Mouse (Mus musculus): ENCODE measurements around the gene Lrrc3c.

Lrrc3c gene

DNA sequence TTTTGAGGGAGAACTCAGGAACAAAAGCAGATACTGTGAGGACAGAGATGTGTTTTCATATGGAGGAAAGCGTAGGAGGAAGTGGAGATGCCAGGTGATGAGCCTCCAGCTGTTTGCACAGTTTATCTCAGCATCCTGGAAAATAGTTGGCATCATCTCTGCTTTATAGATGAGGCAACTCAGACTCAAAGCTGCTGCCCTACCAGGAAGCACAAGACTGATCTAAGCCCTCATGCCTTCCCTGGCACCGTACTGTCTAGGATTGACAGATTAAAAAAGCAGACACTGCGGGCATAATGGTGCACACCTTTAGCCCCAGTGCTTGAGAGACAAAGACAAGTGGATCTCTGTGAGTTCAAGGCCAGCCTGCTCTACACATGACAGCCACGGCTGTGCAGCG lies 32.6 kb downstream of the Lrrc3c start:
- no peak for DNase-seq

DNA sequence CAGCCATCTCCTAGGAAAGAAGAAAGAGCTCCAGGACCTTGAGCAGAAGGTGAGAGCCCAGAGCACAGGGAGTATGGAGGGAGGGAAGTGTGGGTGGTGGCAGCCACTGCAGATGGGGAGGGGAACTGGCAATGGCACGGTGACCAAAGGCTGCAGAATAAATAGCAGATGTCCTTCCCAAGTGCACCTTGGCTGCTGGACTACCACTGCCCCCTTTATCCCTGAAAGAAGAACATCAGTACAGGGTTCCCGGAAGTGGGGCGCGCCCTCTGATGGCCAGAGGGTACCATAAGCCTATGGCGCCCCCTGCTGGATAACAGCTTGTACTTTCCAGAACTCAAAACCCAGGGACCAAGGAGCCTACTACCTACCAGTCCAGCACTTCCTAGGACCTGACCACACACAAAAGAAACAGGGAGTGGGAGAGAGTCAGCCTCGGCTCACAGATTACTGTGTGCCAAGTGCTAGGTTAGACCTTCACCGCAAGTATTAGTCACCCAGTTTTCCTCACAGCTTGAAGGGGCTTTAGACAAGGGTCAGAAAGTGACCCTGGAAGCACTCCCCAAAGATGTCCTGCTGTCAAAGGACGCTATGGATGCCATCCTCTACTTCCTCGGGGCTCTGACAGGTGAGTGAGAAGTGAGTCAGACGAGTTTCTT lies 37.4 kb downstream of the Lrrc3c start:
- peak; percentile 15 to 43 for DNase-seq

DNA sequence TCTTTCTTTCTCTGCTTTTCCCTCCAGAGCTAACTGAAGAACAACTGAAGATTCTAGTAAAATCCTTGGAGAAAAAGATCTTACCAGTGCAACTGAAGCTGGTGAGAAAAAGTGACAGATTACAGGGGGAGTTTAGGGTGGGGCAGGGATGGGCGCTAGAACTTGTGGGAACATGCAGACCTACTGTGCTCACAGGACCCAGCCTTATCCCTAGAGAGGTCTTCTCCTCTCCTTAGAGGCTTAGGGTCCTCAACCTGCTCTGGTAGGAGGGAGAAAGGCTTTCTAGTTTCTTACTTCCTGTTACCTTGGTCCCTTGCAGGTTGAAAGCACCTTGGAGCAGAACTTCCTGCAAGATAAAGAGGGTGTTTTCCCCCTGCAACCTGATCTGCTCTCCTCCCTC lies 39.4 kb downstream of the Lrrc3c start:
- no peak for DNase-seq

DNA sequence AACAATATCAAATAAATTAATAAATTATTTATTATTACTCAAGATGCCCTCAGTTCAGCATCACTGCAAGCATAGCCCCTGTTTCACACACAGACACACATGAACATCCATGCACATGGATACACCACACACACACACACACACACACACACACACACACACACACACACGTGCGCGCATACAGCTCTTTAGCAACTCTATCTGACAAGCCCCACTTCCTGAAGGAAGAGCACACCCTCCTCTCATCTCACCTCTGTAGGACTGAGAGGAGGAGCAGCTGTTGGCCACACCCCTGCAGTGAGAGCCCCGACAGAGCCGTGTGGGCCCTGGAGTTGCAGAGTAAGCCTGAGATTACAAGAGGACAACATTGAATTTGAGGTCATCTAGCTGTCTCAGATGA lies 42.0 kb downstream of the Lrrc3c start:
- DNase-seq: no peak

DNA sequence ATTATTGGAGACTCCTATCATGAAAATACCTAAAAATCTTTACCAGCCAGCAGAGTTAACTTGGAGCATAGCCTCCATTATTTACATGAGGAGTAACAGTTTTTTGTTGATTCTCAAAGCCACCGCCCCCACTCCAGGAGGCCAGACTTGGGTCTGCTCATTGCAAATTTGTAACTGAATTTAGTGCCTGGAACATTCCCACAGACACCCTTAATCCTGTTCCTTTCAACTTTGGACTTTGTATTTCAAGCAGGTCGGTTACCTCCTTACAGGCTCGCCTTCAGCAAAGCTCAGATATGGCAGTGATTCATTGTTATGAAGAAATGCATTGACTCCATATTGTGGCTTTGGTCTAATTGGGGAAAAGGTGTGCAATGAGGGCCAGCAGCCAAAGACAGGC lies 46.7 kb downstream of the Lrrc3c start:
- DNase-seq: no peak

DNA sequence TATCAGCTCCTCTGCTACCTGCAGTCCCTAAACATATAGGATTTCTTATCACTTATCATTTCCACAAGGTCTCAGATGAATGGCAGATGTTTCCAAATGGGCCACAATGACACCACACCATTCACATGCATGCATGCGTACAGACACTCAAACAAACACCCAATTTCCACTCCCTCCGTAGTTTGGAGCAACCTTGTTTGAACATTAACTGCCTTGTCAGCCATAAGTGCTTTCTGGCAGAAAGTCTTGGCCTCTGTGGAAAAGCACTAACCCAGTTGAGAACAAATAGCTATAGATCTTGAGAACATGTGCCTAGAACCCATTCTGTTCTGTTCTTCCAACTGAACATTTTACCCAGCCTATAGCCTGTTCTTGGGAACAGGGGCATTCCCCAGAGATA lies 47.9 kb downstream of the Lrrc3c start:
- DNase-seq: no peak

DNA sequence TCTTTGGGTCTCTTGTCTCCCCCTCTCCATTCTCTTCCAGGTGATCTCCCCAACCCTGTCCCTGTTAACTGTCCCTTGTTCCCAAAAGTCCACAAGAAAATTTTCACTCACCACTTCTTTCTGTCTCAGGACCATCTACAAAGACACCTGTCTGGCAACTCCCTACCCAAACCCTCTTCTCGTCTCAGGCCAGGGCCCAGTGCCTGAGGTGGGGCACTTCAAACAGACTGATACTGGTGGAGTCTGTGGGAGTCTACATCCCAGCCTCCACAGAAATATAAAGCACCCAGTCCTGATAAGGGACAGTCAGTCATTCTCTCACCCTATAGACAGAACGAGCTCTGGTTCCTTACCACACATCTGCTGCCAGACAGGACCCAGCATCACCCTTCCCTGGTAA lies 48.4 kb downstream of the Lrrc3c start, which contains the start of gene Gsdma2:
TSS of gene Gsdma2 (plus strand) at position 301 of the 400 bp plus-strand sequence.
- DNase-seq: no peak
